Mouse (Mus musculus): ENCODE results near the gene Ppp1r12b.

DNA sequence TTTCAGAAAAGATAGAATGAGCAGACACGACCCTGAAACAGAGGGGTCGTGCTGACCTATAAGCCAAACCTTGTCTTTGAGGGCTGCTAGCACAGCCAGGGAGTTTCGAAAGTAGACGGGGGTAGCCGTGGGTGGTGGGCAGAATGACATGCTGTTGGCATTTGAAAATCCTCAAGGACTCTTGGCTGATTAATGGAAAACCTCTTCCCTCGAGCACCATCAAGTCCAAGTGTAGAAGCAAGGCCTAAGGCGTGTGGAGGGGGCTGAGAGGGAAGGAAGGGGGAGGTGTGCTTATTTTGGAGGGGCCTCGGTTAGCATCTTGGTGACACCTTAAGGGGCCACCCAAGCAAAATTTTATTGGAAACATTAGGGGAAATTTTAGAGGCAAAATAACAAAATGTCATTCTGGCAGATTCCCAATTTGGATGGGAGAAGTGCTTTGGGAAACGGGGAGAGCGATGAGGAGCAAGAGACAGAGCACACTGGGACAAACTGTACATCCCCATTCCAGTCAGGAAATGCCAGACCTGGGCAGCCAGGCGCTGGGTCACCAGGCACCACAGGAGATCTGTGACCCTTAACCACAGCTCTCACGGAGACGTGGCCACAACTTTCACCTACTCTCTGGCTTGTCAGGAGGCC, 200.1 kb downstream of the Ppp1r12b start:
- TF ChIP-seq POLR2A (IDR thresholded peaks at IDR 0.05; ENCODE audit: low read depth, low read length) (no peak), CTCF (IDR thresholded peaks at IDR 0.05; ENCODE audit: extremely low read depth, insufficient read length, insufficient replicate concordance, low read depth, low read length) (no peak)
